ENCODE assay signal across 10 mouse cellular contexts in genomic region chr10:40190871-40191270, GRCm38 (mm10). TPM values are rescaled to one million over a fixed set of nuclear protein-coding genes. Genes with fewer than 3 reads are reported as not detected.
DNase-seq lines count a peak whose midpoint lies in the region; ATAC-seq and TF ChIP-seq lines count a peak whose summit lies in the region.
"Had no signal": no experiment of that assay in that cellular context is flagged by ENCODE, and none has a peak within 500 bp of the region (broad histone marks: within the 10 kb centered on the region; RNA-seq: fewer than 3 reads in every experiment).

No protein-coding gene starts in this region.

- peak; percentile 3 for TF ChIP-seq RAD21 in MEL (IDR thresholded peaks at IDR 0.05; ENCODE audit: low read depth, low read length)

- H3K9ac ChIP-seq in kidney, postnatal 0 days (ENCODE audit: low read depth, low read length), result no peak overlapping the region
- no peak overlapping the region for H3K9ac ChIP-seq in MEL (ENCODE audit: control insufficient read depth, low read depth, low read length, poor library complexity, severe bottlenecking)
- H3K9ac ChIP-seq in limb, embryonic 14.5 days (ENCODE audit: low read depth, low read length, severe bottlenecking), result peak overlapping the region; percentile 50; the same call in 1 of the 2 replicates

- TF ChIP-seq POLR2A in MEL (IDR thresholded peaks at IDR 0.05; ENCODE audit: control insufficient read depth in 1 of 2, insufficient read depth in 1 of 2, low read depth in 1 of 2, low read length in 2 of 2, poor library complexity in 1 of 2), result no peak
- TF ChIP-seq POLR2A in limb, embryonic 14.5 days (IDR thresholded peaks at IDR 0.05; ENCODE audit: borderline replicate concordance, extremely low read depth, insufficient read depth, insufficient read length), result no peak

- WGBS in kidney, postnatal 0 days, result 76% methylated on average over 8 of the region's 8 CpGs
- 80% methylated on average over 8 of the region's 8 CpGs for WGBS in limb, embryonic 14.5 days

- H3K27me3 ChIP-seq in kidney, postnatal 0 days (ENCODE audit: insufficient read depth, low read length), result no peaks in the 10 kb centered on the region; the same call in 1 of the 2 replicates
- no peaks in the 10 kb centered on the region for H3K27me3 ChIP-seq in MEL (ENCODE audit: control insufficient read depth in 1 of 2, insufficient read depth in 2 of 2, low read length in 2 of 2)
- no peaks in the 10 kb centered on the region for H3K27me3 ChIP-seq in limb, embryonic 14.5 days (ENCODE audit: control insufficient read depth, insufficient read depth, low read length)

- no peaks in the 10 kb centered on the region for H3K36me3 ChIP-seq in kidney, postnatal 0 days (ENCODE audit: insufficient read depth, low read length)
- H3K36me3 ChIP-seq in MEL (ENCODE audit: control insufficient read depth in 1 of 2, insufficient read depth in 2 of 2, low read length in 2 of 2), result peaks cover 0 to 7% of the 10 kb centered on the region in 2 experiments; a peak in 2 of 4 replicates
- no peaks in the 10 kb centered on the region for H3K36me3 ChIP-seq in limb, embryonic 14.5 days (ENCODE audit: control insufficient read depth, insufficient read depth, low read length)

- TF ChIP-seq CTCF in kidney, postnatal 0 days (IDR thresholded peaks at IDR 0.05; ENCODE audit: low read depth), result peak; percentile 50
- no peak; a peak in 1 of 6 replicates for TF ChIP-seq CTCF in MEL (IDR thresholded peaks at IDR 0.05 in 2 of 3, conservative IDR thresholded peaks at IDR 0.05 in 1 of 3; ENCODE audit: control insufficient read depth in 1 of 3, insufficient read depth in 1 of 3, low read depth in 2 of 3, low read length in 3 of 3, poor library complexity in 1 of 3, severe bottlenecking in 1 of 3)

- H3K9me3 ChIP-seq in kidney, postnatal 0 days (replicated peaks; ENCODE audit: low read length), result no peaks in the 10 kb centered on the region
- no peaks in the 10 kb centered on the region for H3K9me3 ChIP-seq in MEL (replicated peaks; ENCODE audit: insufficient read depth, low read length)
- H3K9me3 ChIP-seq in limb, embryonic 14.5 days (ENCODE audit: control insufficient read depth, low read length), result no peaks in the 10 kb centered on the region

- DNase-seq in kidney, postnatal 0 days (ENCODE audit: low spot score), result no peak
- DNase-seq in kidney, adult 8-10 months, result no peak
- DNase-seq in MEL (ENCODE audit: low read depth, low spot score), result peak; percentile 42
- no peak for DNase-seq in limb, embryonic 14.5 days (ENCODE audit: low spot score)
- DNase-seq in cerebellum, adult 18-20 months, result no peak
- no peak for DNase-seq in right cerebral cortex, postnatal 14 days
- DNase-seq: cerebellum, adult 8-10 months; right cerebral cortex, postnatal 25 days had no signal

- H3K27ac ChIP-seq in kidney, postnatal 0 days, result no peak overlapping the region
- H3K27ac ChIP-seq in MEL (ENCODE audit: control insufficient read depth, low read depth, low read length), result no peak overlapping the region
- no peak overlapping the region for H3K27ac ChIP-seq in limb, embryonic 14.5 days (replicated peaks; ENCODE audit: low read depth, low read length)

- TF ChIP-seq EP300 in MEL (IDR thresholded peaks at IDR 0.05; ENCODE audit: low read depth in 1 of 2, low read length in 2 of 2), result no peak

- H3K4me2 ChIP-seq in kidney, postnatal 0 days (ENCODE audit: low read length), result peak overlapping the region; percentile 65
- H3K4me2 ChIP-seq in limb, embryonic 14.5 days (replicated peaks; ENCODE audit: low read depth, low read length, severe bottlenecking), result peak overlapping the region; percentile 68

- H3K79me2 ChIP-seq in MEL (ENCODE audit: control insufficient read depth, insufficient read depth, low read length, poor library complexity), result no peaks in the 10 kb centered on the region

- no peaks in the 10 kb centered on the region for H3K4me1 ChIP-seq in kidney, postnatal 0 days (replicated peaks; ENCODE audit: insufficient read depth, low read length)
- peaks cover 12 to 21% of the 10 kb centered on the region in 2 experiments for H3K4me1 ChIP-seq in MEL (ENCODE audit: control insufficient read depth in 1 of 2, insufficient read depth in 2 of 2, low read length in 2 of 2)
- peaks cover 14% of the 10 kb centered on the region for H3K4me1 ChIP-seq in limb, embryonic 14.5 days (ENCODE audit: control insufficient read depth, insufficient read depth, low read length)

- no peak overlapping the region for H3K4me3 ChIP-seq in kidney, postnatal 0 days (replicated peaks; ENCODE audit: low read depth, low read length)
- H3K4me3 ChIP-seq in MEL (ENCODE audit: control insufficient read depth in 1 of 2, insufficient read depth in 1 of 2, low read depth in 2 of 2, low read length in 2 of 2), result peak overlapping the region; percentile 51 to 66
- no peak overlapping the region for H3K4me3 ChIP-seq in limb, embryonic 14.5 days (replicated peaks; ENCODE audit: low read length)

- ATAC-seq in kidney, postnatal 0 days (replicated peaks; ENCODE audit: low FRiP score, low read depth), result no peak
- no peak for ATAC-seq in limb, embryonic 14.5 days (ENCODE audit: low FRiP score, low read depth)
- peak; percentile 61 for ATAC-seq in neutrophil, adult 5-6 weeks (ENCODE audit: extremely low read depth, insufficient number of reproducible peaks, low FRiP score, poor library complexity, severe bottlenecking)
- ATAC-seq in cerebellum, adult (ENCODE audit: insufficient number of reproducible peaks, low FRiP score, low TSS enrichment), result no peak

TF ChIP-seq in MEL, 35 proteins besides CTCF, POLR2A, EP300 and RAD21:
- TF ChIP-seq ZC3H11A (IDR thresholded peaks at IDR 0.05; ENCODE audit: low read depth, low read length) (0 out of 2 replicates have a peak, but pooled peaks have one; percentile 12), TAL1 (IDR thresholded peaks at IDR 0.05; ENCODE audit: low read length) (no peak)

RNA-seq across cellular contexts. Expression of gene Slc16a10, which starts 48.8 kb away (rescaled TPM):
- 10.0 and 10.1 TPM in 2 replicates for polyA plus RNA-seq in kidney, postnatal 0 days (2015; fragmentation: Nextera tagmentation; extraction: Ambion mirVana)
- total RNA-seq in MEL (2012; rRNA removed), result 13.2 TPM in 2 replicates
- polyA plus RNA-seq in MEL (2012; ENCODE audit: insufficient read depth in 1 of 2, insufficient read length in 2 of 2, low read depth in 1 of 2, low replicate concordance in 2 of 2, missing spikeins in 1 of 2), result 10 to 100 TPM in 1 of 2 experiments, not detected in 1; 17.9 TPM
- 5.6 and 7.8 TPM in 2 replicates for polyA plus RNA-seq in limb, embryonic 14.5 days (2012; rRNA removed)
- 8.7 and 9.6 TPM in 2 replicates for polyA plus RNA-seq in limb, embryonic 14.5 days (2014; fragmentation: Nextera tagmentation; extraction: Ambion mirVana)
- total RNA-seq in neutrophil, adult 5-6 weeks (2017), result 6.8 and 6.9 TPM in 2 replicates

RNA-seq across cellular contexts. Expression of gene Rpf2, which starts 56.0 kb away (rescaled TPM):
- 56.8 and 58.9 TPM in 2 replicates for polyA plus RNA-seq in kidney, postnatal 0 days (2015; fragmentation: Nextera tagmentation; extraction: Ambion mirVana)
- 104 and 122 TPM in 2 replicates for total RNA-seq in MEL (2012; rRNA removed)
- polyA plus RNA-seq in MEL (2012; ENCODE audit: insufficient read depth in 1 of 2, insufficient read length in 2 of 2, low read depth in 1 of 2, low replicate concordance in 2 of 2, missing spikeins in 1 of 2), result 10 to 100 TPM in 1 of 2 experiments, not detected in 1; 92.8 TPM
- 16.8 and 25.0 TPM in 2 replicates for polyA plus RNA-seq in limb, embryonic 14.5 days (2012; rRNA removed)
- 54.5 TPM in 2 replicates for polyA plus RNA-seq in limb, embryonic 14.5 days (2014; fragmentation: Nextera tagmentation; extraction: Ambion mirVana)
- total RNA-seq in neutrophil, adult 5-6 weeks (2017), result 27.7 and 31.8 TPM in 2 replicates

Comparison
In these comparisons a context has a peak if more than half of its experiments do, and no peak if none do; other contexts are left out.
1. H3K4me3 ChIP-seq: peak in MEL (2 of 2); none in kidney, postnatal 0 days (single experiment) and limb, embryonic 14.5 days (single experiment).